Comparison of ENCODE assay signal across 27 mouse cellular contexts in the genomic region with DNA sequence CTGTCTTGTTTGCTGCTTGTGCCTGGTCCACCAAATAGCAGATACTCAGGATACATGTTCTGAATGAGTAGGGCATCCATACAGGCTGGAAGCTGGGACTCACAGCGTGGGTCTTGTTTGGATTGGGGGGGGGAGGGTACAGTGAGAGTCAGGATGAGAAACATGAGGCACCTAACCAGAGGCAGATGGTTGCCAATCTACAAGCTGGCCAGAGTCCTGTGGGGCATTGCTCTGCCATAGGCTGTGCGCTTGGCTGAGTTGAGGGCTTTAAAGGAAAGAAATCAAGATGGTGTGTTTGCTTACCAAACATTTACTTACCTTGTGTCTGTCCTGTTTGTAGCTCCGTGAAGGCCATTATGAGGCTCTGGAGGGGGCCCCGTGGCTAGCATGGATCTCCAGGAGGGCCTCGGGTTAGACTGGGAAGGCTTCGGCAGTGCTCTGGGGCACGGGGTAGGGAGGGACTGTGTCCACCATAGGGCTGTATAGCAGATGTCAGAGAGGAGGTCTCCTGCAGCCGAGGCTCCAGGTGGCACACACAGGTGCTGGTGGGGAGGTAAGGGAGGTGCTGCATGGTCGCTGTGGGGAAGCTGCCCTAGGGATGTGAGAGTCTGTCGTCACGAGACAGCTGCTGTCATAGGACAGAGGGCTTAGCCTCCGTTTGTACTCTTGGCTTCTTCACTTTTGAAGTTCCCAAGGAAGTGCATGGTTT.
DNase-seq lines count a peak whose midpoint lies in the region; ATAC-seq lines count a peak whose summit lies in the region.
"Had no signal": no experiment of that assay in that cellular context is flagged by ENCODE, and none has a peak within 500 bp of the region (broad histone marks: within the 10 kb centered on the region; RNA-seq: fewer than 3 reads in every experiment).

No protein-coding gene starts in this region.

- peak; percentile 35 to 57 for DNase-seq in cerebellum, postnatal 14 days
- no peak for DNase-seq in lung, postnatal 14 days
- DNase-seq in A20 (ENCODE audit: low read depth, low spot score) = peak; percentile 45
- DNase-seq in embryo, embryonic 11 days = no peak
- DNase-seq in kidney, postnatal 36 days = no peak
- DNase-seq: adrenal gland, adult 2 months; adrenal gland, postnatal 36 days; cerebellum, adult 2 months; cerebellum, postnatal 36 days; gastrocnemius, postnatal 25 days; heart, adult 11 months; kidney, adult 9 months; kidney, postnatal 10 days; layer of hippocampus, adult 9-11 months; right cerebral cortex, postnatal 25 days had no signal

- H3K9me3 ChIP-seq in lung, embryonic 16.5 days (ENCODE audit: control insufficient read depth, low read length) = no peaks in the 10 kb centered on the region
- H3K9me3 ChIP-seq in embryonic facial prominence, embryonic 13.5 days = no peaks in the 10 kb centered on the region
- H3K9me3 ChIP-seq: forebrain, embryonic 13.5 days; heart, embryonic 10.5 days; heart, embryonic 15.5 days; hindbrain, embryonic 13.5 days; limb, embryonic 13.5 days; lung, embryonic 15.5 days; midbrain, embryonic 15.5 days had no signal

- H3K4me2 ChIP-seq in lung, embryonic 16.5 days (ENCODE audit: low read depth, low read length) = no peak overlapping the region
- no peak overlapping the region for H3K4me2 ChIP-seq in embryonic facial prominence, embryonic 13.5 days
- H3K4me2 ChIP-seq: forebrain, embryonic 13.5 days; heart, embryonic 15.5 days; hindbrain, embryonic 13.5 days; limb, embryonic 13.5 days; liver, embryonic 11.5 days; lung, embryonic 15.5 days; midbrain, embryonic 15.5 days had no signal

- no peak for ATAC-seq in cerebellum, adult (ENCODE audit: insufficient number of reproducible peaks, low FRiP score, low TSS enrichment)
- ATAC-seq in lung, embryonic 16.5 days (ENCODE audit: low read depth) = peak; percentile 15; the same call in 1 of the 2 replicates
- no peak for ATAC-seq in embryonic facial prominence, embryonic 13.5 days (ENCODE audit: insufficient number of reproducible peaks, insufficient read depth, low FRiP score, low TSS enrichment, low read depth)
- ATAC-seq: forebrain, embryonic 13.5 days; inflammation-experienced regulatory T-cells, adult 6 months; midbrain, embryonic 15.5 days had no signal

- H3K27me3 ChIP-seq in lung, embryonic 16.5 days (ENCODE audit: control insufficient read depth, insufficient read depth, low read depth, low read length) = no peaks in the 10 kb centered on the region
- no peaks in the 10 kb centered on the region for H3K27me3 ChIP-seq in embryonic facial prominence, embryonic 13.5 days
- H3K27me3 ChIP-seq: forebrain, embryonic 13.5 days; heart, embryonic 15.5 days; hindbrain, embryonic 13.5 days; limb, embryonic 13.5 days; lung, embryonic 15.5 days; midbrain, embryonic 15.5 days had no signal

- H3K9ac ChIP-seq in lung, embryonic 16.5 days (ENCODE audit: low read length) = no peak overlapping the region
- H3K9ac ChIP-seq in embryonic facial prominence, embryonic 13.5 days = no peak overlapping the region
- H3K9ac ChIP-seq: forebrain, embryonic 13.5 days; heart, embryonic 15.5 days; hindbrain, embryonic 13.5 days; limb, embryonic 13.5 days; lung, embryonic 15.5 days; midbrain, embryonic 15.5 days had no signal

- H3K4me3 ChIP-seq in lung, embryonic 16.5 days (ENCODE audit: low read length) = no peak overlapping the region
- no peak overlapping the region for H3K4me3 ChIP-seq in embryonic facial prominence, embryonic 13.5 days
- H3K4me3 ChIP-seq: forebrain, embryonic 13.5 days; heart, embryonic 10.5 days; heart, embryonic 15.5 days; hindbrain, embryonic 13.5 days; limb, embryonic 13.5 days; lung, embryonic 15.5 days; midbrain, embryonic 15.5 days had no signal

- 0 out of 2 replicates have a peak overlapping the region, but pooled peaks have one; percentile 7 for H3K27ac ChIP-seq in lung, embryonic 16.5 days (ENCODE audit: low read length)
- peak overlapping the region; percentile 4; the same call in 1 of the 2 replicates for H3K27ac ChIP-seq in embryonic facial prominence, embryonic 13.5 days
- H3K27ac ChIP-seq: forebrain, embryonic 13.5 days; heart, embryonic 10.5 days; heart, embryonic 15.5 days; hindbrain, embryonic 13.5 days; limb, embryonic 13.5 days; lung, embryonic 15.5 days; midbrain, embryonic 15.5 days had no signal

- peaks cover 17% of the 10 kb centered on the region for H3K4me1 ChIP-seq in lung, embryonic 16.5 days (replicated peaks; ENCODE audit: control insufficient read depth, insufficient read depth, low read length)
- peaks cover 14% of the 10 kb centered on the region for H3K4me1 ChIP-seq in embryonic facial prominence, embryonic 13.5 days

- no peaks in the 10 kb centered on the region for H3K36me3 ChIP-seq in lung, embryonic 16.5 days (ENCODE audit: control insufficient read depth, insufficient read depth, low read length)
- H3K36me3 ChIP-seq in embryonic facial prominence, embryonic 13.5 days = no peaks in the 10 kb centered on the region
- H3K36me3 ChIP-seq: heart, embryonic 10.5 days; heart, embryonic 15.5 days; hindbrain, embryonic 13.5 days; limb, embryonic 13.5 days; lung, embryonic 15.5 days; midbrain, embryonic 15.5 days had no signal

- 49% methylated on average over 12 of the region's 12 CpGs for WGBS in lung, embryonic 16.5 days
- 66% methylated on average over 12 of the region's 12 CpGs for WGBS in embryonic facial prominence, embryonic 13.5 days

Comparison
In these comparisons a context has a peak if more than half of its experiments do, and no peak if none do; other contexts are left out.
1. DNase-seq: peak in cerebellum, postnatal 14 days (2 of 2) and A20 (single experiment); none in lung, postnatal 14 days (single experiment), embryo, embryonic 11 days (single experiment) and kidney, postnatal 36 days (0 of 2).